Comparison of ENCODE assay signal across 9 mouse cellular contexts in the genomic region with DNA sequence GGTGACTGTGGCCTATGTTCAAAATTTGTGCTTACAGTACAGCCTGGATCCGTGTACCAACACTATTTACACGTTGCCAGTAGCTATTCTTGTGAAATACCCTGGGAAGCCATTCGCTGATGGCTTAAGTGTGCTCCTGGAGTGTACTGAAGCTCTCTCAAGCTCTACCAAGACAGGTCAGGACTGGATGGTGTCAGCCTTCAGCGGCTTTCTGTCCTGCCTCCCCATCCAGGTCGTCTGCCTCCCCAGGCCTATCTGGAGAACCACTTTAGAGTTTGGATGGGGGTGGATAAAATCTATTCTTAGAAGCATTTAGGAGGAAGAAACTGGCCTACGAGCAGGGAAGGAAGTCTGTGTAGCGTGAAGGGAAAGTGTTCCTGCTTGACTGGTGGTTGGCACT. TPM values are rescaled to one million over a fixed set of nuclear protein-coding genes. Genes with fewer than 3 reads are reported as not detected.
A peak's percentile ranks its signal among the peaks of the same experiment; 100 is the strongest.
DNase-seq lines count a peak whose midpoint lies in the region; ATAC-seq lines count a peak whose summit lies in the region.
"Had no signal": no experiment of that assay in that cellular context is flagged by ENCODE, and none has a peak within 500 bp of the region (broad histone marks: within the 10 kb centered on the region; RNA-seq: fewer than 3 reads in every experiment).

No protein-coding gene starts in this region.

- WGBS in kidney, embryonic 15.5 days, result 56% methylated on average over 7 of the region's 7 CpGs
- 65% methylated on average over 7 of the region's 7 CpGs for WGBS in hindbrain, embryonic 15.5 days

- no peak overlapping the region for H3K9ac ChIP-seq in kidney, embryonic 15.5 days
- no peak overlapping the region for H3K9ac ChIP-seq in hindbrain, embryonic 15.5 days

- peak overlapping the region; percentile 93; the same call in 1 of the 2 replicates for H3K4me2 ChIP-seq in kidney, embryonic 15.5 days
- peak overlapping the region; percentile 88; the same call in 1 of the 2 replicates for H3K4me2 ChIP-seq in hindbrain, embryonic 15.5 days

- DNase-seq in kidney, postnatal 10 days, result no peak
- DNase-seq in brain, adult 2 months (ENCODE audit: low read depth, low spot score), result peak; percentile 18
- DNase-seq in lung, postnatal 14 days, result peak; percentile 34
- DNase-seq in layer of hippocampus, adult 9-11 months, result no peak
- no peak for DNase-seq in urinary bladder, adult 18-20 months (ENCODE audit: low spot score in 2 of 2)

- H3K27me3 ChIP-seq in kidney, embryonic 15.5 days, result peaks cover 67% of the 10 kb centered on the region
- H3K27me3 ChIP-seq in hindbrain, embryonic 15.5 days, result peaks cover 44% of the 10 kb centered on the region

- ATAC-seq in kidney, embryonic 15.5 days (replicated peaks; ENCODE audit: low FRiP score), result no peak
- no peak for ATAC-seq in hindbrain, embryonic 15.5 days (ENCODE audit: low FRiP score, low read depth)
- ATAC-seq in CD4-positive, CD25-positive, alpha-beta regulatory T cell, adult 4 months, result no peak

- H3K4me3 ChIP-seq in kidney, embryonic 15.5 days (replicated peaks), result no peak overlapping the region
- H3K4me3 ChIP-seq in hindbrain, embryonic 15.5 days, result no peak overlapping the region

- H3K4me1 ChIP-seq in kidney, embryonic 15.5 days, result peaks cover 42% of the 10 kb centered on the region
- H3K4me1 ChIP-seq in hindbrain, embryonic 15.5 days (replicated peaks), result peaks cover 22% of the 10 kb centered on the region

- H3K27ac ChIP-seq in kidney, embryonic 15.5 days, result peak overlapping the region; percentile 66
- no peak overlapping the region for H3K27ac ChIP-seq in hindbrain, embryonic 15.5 days (replicated peaks)

- no peaks in the 10 kb centered on the region for H3K36me3 ChIP-seq in kidney, embryonic 15.5 days
- no peaks in the 10 kb centered on the region for H3K36me3 ChIP-seq in hindbrain, embryonic 15.5 days

- H3K9me3 ChIP-seq in kidney, embryonic 15.5 days (replicated peaks), result no peaks in the 10 kb centered on the region
- no peaks in the 10 kb centered on the region for H3K9me3 ChIP-seq in hindbrain, embryonic 15.5 days

RNA-seq across cellular contexts. Expression of gene Ltb4r2, which starts 1.9 kb away (rescaled TPM):
- polyA plus RNA-seq in kidney, embryonic 15.5 days (2015; fragmentation: Nextera tagmentation; extraction: Ambion mirVana), result 0.25 and 0.35 TPM in 2 replicates
- 0.54 and 0.84 TPM in 2 replicates for polyA plus RNA-seq in hindbrain, embryonic 15.5 days (2015; fragmentation: Nextera tagmentation; extraction: Ambion mirVana)
- under 1 TPM in 1 of 2 experiments, not detected in 1; 0.08 TPM for polyA plus RNA-seq in CD4-positive, CD25-positive, alpha-beta regulatory T cell, adult 4 months (2017; shearing (Covaris generic))

RNA-seq across cellular contexts. Expression of gene Ltb4r1, which starts 2.6 kb away (rescaled TPM):
- polyA plus RNA-seq in kidney, embryonic 15.5 days (2015; fragmentation: Nextera tagmentation; extraction: Ambion mirVana), result 0.69 and 0.73 TPM in 2 replicates
- polyA plus RNA-seq in hindbrain, embryonic 15.5 days (2015; fragmentation: Nextera tagmentation; extraction: Ambion mirVana), result 0.91 and 0.93 TPM in 2 replicates
- 1 to 10 TPM; 4.1 to 4.5 TPM for polyA plus RNA-seq in CD4-positive, CD25-positive, alpha-beta regulatory T cell, adult 4 months (2017; shearing (Covaris generic))
- polyA plus RNA-seq: embryonic facial prominence, embryonic 11.5 days had no signal

RNA-seq across cellular contexts. Expression of gene Cideb, which starts 4.9 kb away (rescaled TPM):
- polyA plus RNA-seq in kidney, embryonic 15.5 days (2015; fragmentation: Nextera tagmentation; extraction: Ambion mirVana), result 10.0 and 11.2 TPM in 2 replicates
- polyA plus RNA-seq in hindbrain, embryonic 15.5 days (2015; fragmentation: Nextera tagmentation; extraction: Ambion mirVana), result 0.26 and 0.39 TPM in 2 replicates
- not detected for polyA plus RNA-seq in CD4-positive, CD25-positive, alpha-beta regulatory T cell, adult 4 months (2017; shearing (Covaris generic))

RNA-seq across cellular contexts. Expression of gene Nop9, which starts 17.7 kb away (rescaled TPM):
- polyA plus RNA-seq in kidney, embryonic 15.5 days (2015; fragmentation: Nextera tagmentation; extraction: Ambion mirVana), result 38.6 and 43.4 TPM in 2 replicates
- polyA plus RNA-seq in hindbrain, embryonic 15.5 days (2015; fragmentation: Nextera tagmentation; extraction: Ambion mirVana), result 29.4 and 29.8 TPM in 2 replicates
- 1 to 10 TPM; 3.6 to 5.8 TPM for polyA plus RNA-seq in CD4-positive, CD25-positive, alpha-beta regulatory T cell, adult 4 months (2017; shearing (Covaris generic))

RNA-seq across cellular contexts. Expression of gene Dhrs1, which starts 17.7 kb away (rescaled TPM):
- polyA plus RNA-seq in kidney, embryonic 15.5 days (2015; fragmentation: Nextera tagmentation; extraction: Ambion mirVana), result 94.5 and 94.7 TPM in 2 replicates
- 75.6 and 81.8 TPM in 2 replicates for polyA plus RNA-seq in hindbrain, embryonic 15.5 days (2015; fragmentation: Nextera tagmentation; extraction: Ambion mirVana)
- polyA plus RNA-seq in CD4-positive, CD25-positive, alpha-beta regulatory T cell, adult 4 months (2017; shearing (Covaris generic)), result 10 to 100 TPM; 40.8 to 46.5 TPM

Comparison
In these comparisons a context has a peak if more than half of its experiments do, and no peak if none do; other contexts are left out.
1. DNase-seq: peak in brain, adult 2 months (single experiment) and lung, postnatal 14 days (single experiment); none in kidney, postnatal 10 days (single experiment), layer of hippocampus, adult 9-11 months (single experiment) and urinary bladder, adult 18-20 months (0 of 2).